ENCODE assay signal across 8 mouse cellular contexts in genomic region chr13:64274879-64275753, GRCm38 (mm10). TPM values are rescaled to one million over a fixed set of nuclear protein-coding genes. Genes with fewer than 3 reads are reported as not detected.
DNase-seq lines count a peak whose midpoint lies in the region; ATAC-seq and TF ChIP-seq lines count a peak whose summit lies in the region.

TSS of gene Cdc14b (minus strand) at chr13:64275290.

- TF ChIP-seq POLR2A in olfactory bulb, adult 2 months (IDR thresholded peaks at IDR 0.05; ENCODE audit: insufficient read depth, low read depth, low read length), result 0 out of 2 replicates have a peak, but pooled peaks have one; percentile 11
- TF ChIP-seq POLR2A in thymus, adult 2 months (IDR thresholded peaks at IDR 0.05; ENCODE audit: control insufficient read depth, extremely low read depth, insufficient read depth, low read length, poor library complexity), result no peak

- peaks cover 8% of the 10 kb centered on the region for H3K9me3 ChIP-seq in G1E (replicated peaks)
- no peaks in the 10 kb centered on the region for H3K9me3 ChIP-seq in forebrain, embryonic 15.5 days
- no peaks in the 10 kb centered on the region for H3K9me3 ChIP-seq in lung, embryonic 15.5 days

- no peaks in the 10 kb centered on the region for H3K4me1 ChIP-seq in G1E (ENCODE audit: insufficient read depth, low read depth, low read length)
- H3K4me1 ChIP-seq in forebrain, embryonic 15.5 days, result peaks cover 19% of the 10 kb centered on the region
- peaks cover 25% of the 10 kb centered on the region for H3K4me1 ChIP-seq in lung, embryonic 15.5 days
- H3K4me1 ChIP-seq in olfactory bulb, adult 2 months (ENCODE audit: control insufficient read depth, insufficient read depth, low read length), result peaks cover 16% of the 10 kb centered on the region
- H3K4me1 ChIP-seq in thymus, adult 2 months (replicated peaks; ENCODE audit: control insufficient read depth, insufficient read depth, low read length), result peaks cover 16% of the 10 kb centered on the region

- no peak within 1 kb of the TSS for H3K27ac ChIP-seq in forebrain, embryonic 15.5 days (replicated peaks)
- no peak within 1 kb of the TSS for H3K27ac ChIP-seq in lung, embryonic 15.5 days
- H3K27ac ChIP-seq in olfactory bulb, adult 2 months (ENCODE audit: insufficient read depth, low read depth, low read length), result no peak within 1 kb of the TSS
- H3K27ac ChIP-seq in thymus, adult 2 months (ENCODE audit: control insufficient read depth, insufficient read depth, low read length), result no peak within 1 kb of the TSS

- H3K9ac ChIP-seq in forebrain, embryonic 15.5 days (replicated peaks), result peak within 1 kb of the TSS; percentile 52
- H3K9ac ChIP-seq in lung, embryonic 15.5 days, result peak within 1 kb of the TSS; percentile 65

- under 1% methylated on average over 57 of the region's 57 CpGs for WGBS in forebrain, embryonic 15.5 days
- WGBS in lung, embryonic 15.5 days, result under 1% methylated on average over 57 of the region's 57 CpGs
- WGBS in olfactory bulb, adult 2 months, result 6% methylated on average over 57 of the region's 57 CpGs
- WGBS in thymus, adult 2 months, result 4% methylated on average over 57 of the region's 57 CpGs

- 0 out of 2 replicates have a peak within 1 kb of the TSS, but pooled peaks have one; percentile 20 for H3K4me3 ChIP-seq in G1E (ENCODE audit: low read depth, low read length)
- peak within 1 kb of the TSS; percentile 79 for H3K4me3 ChIP-seq in forebrain, embryonic 15.5 days
- H3K4me3 ChIP-seq in lung, embryonic 15.5 days, result peak within 1 kb of the TSS; percentile 81
- H3K4me3 ChIP-seq in olfactory bulb, adult 2 months (ENCODE audit: insufficient read depth, low read depth, low read length), result peak within 1 kb of the TSS; percentile 60
- peak within 1 kb of the TSS; percentile 45 for H3K4me3 ChIP-seq in thymus, adult 2 months (ENCODE audit: control insufficient read depth, insufficient read depth, low read length)

- peak within 1 kb of the TSS; percentile 99 for H3K4me2 ChIP-seq in forebrain, embryonic 15.5 days (replicated peaks)
- peak within 1 kb of the TSS; percentile 100 for H3K4me2 ChIP-seq in lung, embryonic 15.5 days

- TF ChIP-seq CTCF in G1E (IDR thresholded peaks at IDR 0.05; ENCODE audit: low read depth, low read length), result no peak
- no peak for TF ChIP-seq CTCF in olfactory bulb, adult 2 months (IDR thresholded peaks at IDR 0.05; ENCODE audit: insufficient read depth, low read depth, low read length)
- no peak for TF ChIP-seq CTCF in thymus, adult 2 months (IDR thresholded peaks at IDR 0.05; ENCODE audit: borderline replicate concordance, control insufficient read depth, extremely low read depth, insufficient read depth, low read length, poor library complexity)

- no peaks in the 10 kb centered on the region for H3K36me3 ChIP-seq in G1E (replicated peaks)
- no peaks in the 10 kb centered on the region for H3K36me3 ChIP-seq in forebrain, embryonic 15.5 days
- no peaks in the 10 kb centered on the region for H3K36me3 ChIP-seq in lung, embryonic 15.5 days
- H3K36me3 ChIP-seq in thymus, adult 2 months (ENCODE audit: control insufficient read depth, insufficient read depth, low read length), result no peaks in the 10 kb centered on the region

- DNase-seq in G1E (ENCODE audit: low spot score), result no peak
- peak; percentile 69 for DNase-seq in layer of hippocampus, adult 9-11 months
- peak; percentile 69 for DNase-seq in thymus, adult 2 months

- H3K27me3 ChIP-seq in G1E (ENCODE audit: insufficient read depth, low read length), result peaks cover 17% of the 10 kb centered on the region; the same call in 1 of the 2 replicates
- H3K27me3 ChIP-seq in forebrain, embryonic 15.5 days, result peaks cover 19% of the 10 kb centered on the region
- peaks cover 4% of the 10 kb centered on the region; the same call in 1 of the 2 replicates for H3K27me3 ChIP-seq in lung, embryonic 15.5 days
- H3K27me3 ChIP-seq in thymus, adult 2 months (ENCODE audit: control insufficient read depth, insufficient read depth, low read length), result peaks cover 17% of the 10 kb centered on the region; the same call in 1 of the 2 replicates

- no peak for ATAC-seq in G1E (ENCODE audit: extremely low read depth, insufficient number of reproducible peaks, low FRiP score, poor library complexity, severe bottlenecking)
- ATAC-seq in cerebellum, adult (ENCODE audit: insufficient number of reproducible peaks, low FRiP score, low TSS enrichment), result peak; percentile 86
- ATAC-seq in forebrain, embryonic 15.5 days (replicated peaks), result peak; percentile 96
- peak; percentile 68 to 74 for ATAC-seq in hematopoietic stem cell, adult 5-6 weeks (replicated peaks in 1 of 2; ENCODE audit: insufficient read depth in 1 of 2, low FRiP score in 2 of 2, low TSS enrichment in 1 of 2, low read depth in 1 of 2, poor library complexity in 2 of 2, severe bottlenecking in 2 of 2)
- peak; percentile 93 for ATAC-seq in lung, embryonic 15.5 days (ENCODE audit: borderline replicate concordance, extremely low read depth, low FRiP score, low TSS enrichment)

RNA-seq across cellular contexts. Expression of gene Cdc14b, which starts in this region (rescaled TPM):
- 1.9 and 4.1 TPM in 2 replicates for total RNA-seq in G1E (2014; fragmentation: Nextera tagmentation)
- total RNA-seq in G1E (2017), result 2.0 and 2.3 TPM in 2 replicates
- polyA plus RNA-seq in G1E (2012), result 0.09 and 0.13 TPM in 2 replicates
- 2.8 and 3.0 TPM in 2 replicates for polyA plus RNA-seq in forebrain, embryonic 15.5 days (2015; fragmentation: Nextera tagmentation; extraction: Ambion mirVana)
- total RNA-seq in hematopoietic stem cell, adult 5-6 weeks (2017), result 3.9 and 12.3 TPM in 2 replicates
- 12.4 and 13.5 TPM in 2 replicates for polyA plus RNA-seq in lung, embryonic 15.5 days (2015; fragmentation: Nextera tagmentation; extraction: Ambion mirVana)
- not detected in 2 replicates for polyA plus RNA-seq in olfactory bulb, adult 2 months (2012; ENCODE audit: insufficient read depth, insufficient read length, low replicate concordance, missing spikeins)
- polyA plus RNA-seq in thymus, adult 2 months (2012; rRNA removed), result 3.2 and 4.7 TPM in 2 replicates

Comparison
In these comparisons a context has a peak if more than half of its experiments do, and no peak if none do; other contexts are left out.
1. H3K4me3 ChIP-seq: peak in every context shown above with its lines; median percentile 81 in lung, embryonic 15.5 days; 79 in forebrain, embryonic 15.5 days; 60 in olfactory bulb, adult 2 months; 45 in thymus, adult 2 months; 20 in G1E.